Mouse (Mus musculus): ENCODE measurements around the gene Tgm5.
"Not testable (repeated sequence)": the region's sequence is repeated elsewhere in the genome, so short reads cannot be mapped to it uniquely, and the experiment has no call there.

Gene Tgm5

GRCm38 (mm10) chr2:121041098-121041497 lies 44.5 kb downstream of the Tgm5 start:
- peak; percentile 64; the same call in 1 of the 2 replicates for ATAC-seq (ENCODE audit: low TSS enrichment)

- no peak for ATAC-seq (ENCODE audit: low TSS enrichment)
These were observed 46.3 kb downstream of the Tgm5 start for GRCm38 (mm10) chr2:121039382-121039781.

- ATAC-seq (ENCODE audit: low TSS enrichment), result not testable (repeated sequence)
These were observed 46.8 kb downstream of the Tgm5 start for GRCm38 (mm10) chr2:121038851-121039250.

- ATAC-seq (ENCODE audit: low TSS enrichment), result no peak
These were observed 48.8 kb downstream of the Tgm5 start, which contains the start of gene Epb42 for GRCm38 (mm10) chr2:121036733-121037341. Gene Epb42 (minus strand): TSS chr2:121037072.

- ATAC-seq (ENCODE audit: low TSS enrichment), result no peak
These were observed 62.7 kb downstream of the Tgm5 start for GRCm38 (mm10) chr2:121022918-121023317.

- no peak for ATAC-seq (ENCODE audit: low TSS enrichment)
These were observed 68.5 kb downstream of the Tgm5 start for GRCm38 (mm10) chr2:121017151-121017550.

GRCm38 (mm10) chr2:121016226-121016625 lies 69.4 kb downstream of the Tgm5 start:
- ATAC-seq (ENCODE audit: low TSS enrichment), result no peak

- ATAC-seq (ENCODE audit: low TSS enrichment), result no peak
These were observed 70.1 kb downstream of the Tgm5 start for GRCm38 (mm10) chr2:121015507-121015906.

GRCm38 (mm10) chr2:121012676-121013075 lies 73.0 kb downstream of the Tgm5 start:
- no peak for ATAC-seq (ENCODE audit: low TSS enrichment)

- ATAC-seq (ENCODE audit: low TSS enrichment), result no peak
These were observed 76.5 kb downstream of the Tgm5 start for GRCm38 (mm10) chr2:121009071-121009677.

- ATAC-seq (ENCODE audit: low TSS enrichment), result peak; percentile 38; the same call in 1 of the 2 replicates
These were observed 77.0 kb downstream of the Tgm5 start for GRCm38 (mm10) chr2:121008664-121009007.

GRCm38 (mm10) chr2:121007925-121008663 lies 77.5 kb downstream of the Tgm5 start, which contains the start of gene Ccndbp1:
Gene Ccndbp1 (plus strand): TSS chr2:121008403.
- ATAC-seq (ENCODE audit: low TSS enrichment), result peak; percentile 96

- no peak for ATAC-seq (ENCODE audit: low TSS enrichment)
These were observed 78.7 kb downstream of the Tgm5 start for GRCm38 (mm10) chr2:121006986-121007385.

GRCm38 (mm10) chr2:121004018-121004811 lies 81.4 kb downstream of the Tgm5 start:
- no peak for ATAC-seq (ENCODE audit: low TSS enrichment)

GRCm38 (mm10) chr2:121003586-121003985 lies 82.1 kb downstream of the Tgm5 start:
- ATAC-seq (ENCODE audit: low TSS enrichment), result no peak

GRCm38 (mm10) chr2:120998863-120999262 lies 86.8 kb downstream of the Tgm5 start:
- ATAC-seq (ENCODE audit: low TSS enrichment), result no peak

GRCm38 (mm10) chr2:120996607-120997006 lies 89.0 kb downstream of the Tgm5 start:
- not testable (repeated sequence) for ATAC-seq (ENCODE audit: low TSS enrichment)

Measured in frontal cortex, adult (tissue).